Mouse (Mus musculus) hindbrain, embryonic 13.5 days (tissue): Measurements from ENCODE around the gene Utrn. TPM values are rescaled to one million over a fixed set of nuclear protein-coding genes. Genes with fewer than 3 reads are reported as not detected.

Source experiments
- ATAC-seq: fragments of 200-750 bp; cut with Nextera tagmentation; 2 replicates; pipeline ENCODE4 v1.8.0; 2017; ENCODE audit warnings: moderate TSS enrichment; ENCODE audit not compliant: low FRiP score
- H3K27ac ChIP-seq: fragments of 300-500 bp; sonication (generic); 2 replicates; pipeline ENCODE4 v1.5.1; 2015; ENCODE audit warnings: inconsistent platforms, mild to moderate bottlenecking, moderate library complexity
- H3K27me3 ChIP-seq: fragments of 300-500 bp; sonication (generic); 2 replicates; pipeline ENCODE4 v1.6.1; 2015; ENCODE audit warnings: mild to moderate bottlenecking, inconsistent platforms
- H3K36me3 ChIP-seq: fragments of 300-500 bp; sonication (generic); 2 replicates; pipeline ENCODE4 v1.6.1; 2015; ENCODE audit warnings: mild to moderate bottlenecking, inconsistent platforms
- H3K4me1 ChIP-seq: fragments of 300-500 bp; sonication (generic); replicated peaks from 2 replicates; pipeline ENCODE4 v1.6.1; 2015; ENCODE audit warnings: inconsistent platforms
- H3K4me2 ChIP-seq: fragments of 300-500 bp; sonication (generic); 2 replicates; pipeline ENCODE4 v1.6.1; 2015; ENCODE audit warnings: inconsistent platforms, mild to moderate bottlenecking, moderate library complexity
- H3K4me3 ChIP-seq: fragments of 300-500 bp; sonication (generic); 2 replicates; pipeline ENCODE4 v1.5.1; 2015; ENCODE audit warnings: mild to moderate bottlenecking, inconsistent platforms
- H3K9ac ChIP-seq: fragments of 300-500 bp; sonication (generic); 2 replicates; pipeline ENCODE4 v1.6.1; 2015; ENCODE audit warnings: mild to moderate bottlenecking, inconsistent platforms
- H3K9me3 ChIP-seq: fragments of 300-500 bp; sonication (generic); 2 replicates; pipeline ENCODE4 v1.6.1; 2016; ENCODE audit warnings: inconsistent platforms
- WGBS: fragments of 180-500 bp; shearing (Covaris S2); methylation state at CpG from one replicate; pipeline ENCODE4 v1.1.7; 2015; 5-methylcytosine and 5-hydroxymethylcytosine counted together
- polyA plus RNA-seq: library from polyadenylated mRNA; unstranded; fragments of >200 nt; fragmentation: Nextera tagmentation; extraction: Ambion mirVana; gene quantifications from 2 replicates; pipeline ENCODE4 v1.2.1, GENCODE M21; 2015

Utrn gene
- polyA plus RNA-seq, 1 experiment from 2014 or later, result 31.4 TPM

GRCm38 (mm10) chr10:12716657-12717327 lies 152.4 kb downstream of the Utrn start:
- no peak overlapping the region for H3K4me2 ChIP-seq
- WGBS, result 89% methylated on average over 5 of the region's 5 CpGs

GRCm38 (mm10) chr10:12713236-12713855 lies 155.8 kb downstream of the Utrn start:
- 93% methylated on average over 14 of the region's 14 CpGs for WGBS
- H3K27me3 ChIP-seq, result no peaks in the 10 kb centered on the region
- H3K4me2 ChIP-seq, result no peak overlapping the region
- no peak for ATAC-seq
- no peak overlapping the region for H3K4me3 ChIP-seq
- no peak overlapping the region for H3K27ac ChIP-seq
- H3K9me3 ChIP-seq, result no peaks in the 10 kb centered on the region
- no peak overlapping the region for H3K9ac ChIP-seq
- H3K4me1 ChIP-seq, result no peaks in the 10 kb centered on the region
- H3K36me3 ChIP-seq, result no peaks in the 10 kb centered on the region

More at GRCm38 (mm10) chr10:12716657-12717327, 152.4 kb downstream of the Utrn start:
- Histone ChIP-seq H3K9ac (no peak overlapping the region), H3K4me1 (no peaks in the 10 kb centered on the region), H3K27ac (no peak overlapping the region), H3K9me3 (no peaks in the 10 kb centered on the region), H3K27me3 (no peaks in the 10 kb centered on the region), H3K4me3 (no peak overlapping the region), H3K36me3 (no peaks in the 10 kb centered on the region)
- ATAC-seq, result no peak

GRCm38 (mm10) chr10:12711332-12711831 lies 157.8 kb downstream of the Utrn start:
- Histone ChIP-seq H3K4me3 (no peak overlapping the region), H3K27ac (no peak overlapping the region), H3K4me1 (no peaks in the 10 kb centered on the region), H3K27me3 (no peaks in the 10 kb centered on the region), H3K4me2 (no peak overlapping the region), H3K9me3 (no peaks in the 10 kb centered on the region), H3K36me3 (no peaks in the 10 kb centered on the region), H3K9ac (no peak overlapping the region)
- WGBS, result 41% methylated on average over 11 of the region's 11 CpGs
- no peak for ATAC-seq

GRCm38 (mm10) chr10:12706516-12706915 lies 162.6 kb downstream of the Utrn start:
- H3K9ac ChIP-seq, result no peak overlapping the region
- ATAC-seq, result no peak
- no peaks in the 10 kb centered on the region for H3K4me1 ChIP-seq
- H3K27ac ChIP-seq, result no peak overlapping the region
- H3K4me2 ChIP-seq, result no peak overlapping the region
- H3K9me3 ChIP-seq, result no peaks in the 10 kb centered on the region
- no peaks in the 10 kb centered on the region for H3K36me3 ChIP-seq
- H3K4me3 ChIP-seq, result no peak overlapping the region
- no peaks in the 10 kb centered on the region for H3K27me3 ChIP-seq
- 96% methylated on average over 2 of the region's 2 CpGs for WGBS

GRCm38 (mm10) chr10:12705990-12706389 lies 163.2 kb downstream of the Utrn start:
- Histone ChIP-seq H3K9ac (no peak overlapping the region), H3K9me3 (no peaks in the 10 kb centered on the region), H3K36me3 (no peaks in the 10 kb centered on the region), H3K27ac (no peak overlapping the region), H3K4me1 (no peaks in the 10 kb centered on the region), H3K27me3 (no peaks in the 10 kb centered on the region), H3K4me3 (no peak overlapping the region), H3K4me2 (no peak overlapping the region)
- no peak for ATAC-seq
- WGBS, result 81% methylated on average over 1 of the region's 1 CpGs

- Histone ChIP-seq H3K4me3 (no peak overlapping the region), H3K9me3 (no peaks in the 10 kb centered on the region), H3K27me3 (no peaks in the 10 kb centered on the region), H3K4me2 (no peak overlapping the region), H3K36me3 (no peaks in the 10 kb centered on the region), H3K4me1 (no peaks in the 10 kb centered on the region), H3K27ac (no peak overlapping the region), H3K9ac (no peak overlapping the region)
- no peak for ATAC-seq
- WGBS, result 64% methylated on average over 1 of the region's 1 CpGs
These were observed 164.9 kb downstream of the Utrn start for GRCm38 (mm10) chr10:12704290-12704689.

GRCm38 (mm10) chr10:12703526-12703925 lies 165.6 kb downstream of the Utrn start:
- 69% methylated on average over 3 of the region's 3 CpGs for WGBS
- ATAC-seq, result no peak

GRCm38 (mm10) chr10:12702140-12702539 lies 167.0 kb downstream of the Utrn start:
- no peak overlapping the region for H3K9ac ChIP-seq
- no peak overlapping the region for H3K4me2 ChIP-seq
- ATAC-seq, result no peak
- H3K9me3 ChIP-seq, result no peaks in the 10 kb centered on the region
- no peaks in the 10 kb centered on the region for H3K4me1 ChIP-seq
- no peak overlapping the region for H3K4me3 ChIP-seq
- no peak overlapping the region for H3K27ac ChIP-seq
- no peaks in the 10 kb centered on the region for H3K27me3 ChIP-seq
- WGBS, result 91% methylated on average over 4 of the region's 4 CpGs
- no peaks in the 10 kb centered on the region for H3K36me3 ChIP-seq

More at GRCm38 (mm10) chr10:12703526-12703925, 165.6 kb downstream of the Utrn start:
- Histone ChIP-seq H3K4me1 (no peaks in the 10 kb centered on the region), H3K4me2 (no peak overlapping the region), H3K9me3 (no peaks in the 10 kb centered on the region), H3K9ac (no peak overlapping the region), H3K27ac (no peak overlapping the region), H3K27me3 (no peaks in the 10 kb centered on the region), H3K36me3 (no peaks in the 10 kb centered on the region), H3K4me3 (no peak overlapping the region)

GRCm38 (mm10) chr10:12701694-12702093 lies 167.5 kb downstream of the Utrn start:
- no peak overlapping the region for H3K4me3 ChIP-seq
- no peaks in the 10 kb centered on the region for H3K9me3 ChIP-seq
- whole genome bisulfite sequencing, result 92% methylated on average over 7 of the region's 7 CpGs
- no peaks in the 10 kb centered on the region for H3K27me3 ChIP-seq
- no peaks in the 10 kb centered on the region for H3K4me1 ChIP-seq
- H3K9ac ChIP-seq, result no peak overlapping the region
- no peaks in the 10 kb centered on the region for H3K36me3 ChIP-seq
- no peak overlapping the region for H3K27ac ChIP-seq
- ATAC-seq, result no peak
- no peak overlapping the region for H3K4me2 ChIP-seq

DNA sequence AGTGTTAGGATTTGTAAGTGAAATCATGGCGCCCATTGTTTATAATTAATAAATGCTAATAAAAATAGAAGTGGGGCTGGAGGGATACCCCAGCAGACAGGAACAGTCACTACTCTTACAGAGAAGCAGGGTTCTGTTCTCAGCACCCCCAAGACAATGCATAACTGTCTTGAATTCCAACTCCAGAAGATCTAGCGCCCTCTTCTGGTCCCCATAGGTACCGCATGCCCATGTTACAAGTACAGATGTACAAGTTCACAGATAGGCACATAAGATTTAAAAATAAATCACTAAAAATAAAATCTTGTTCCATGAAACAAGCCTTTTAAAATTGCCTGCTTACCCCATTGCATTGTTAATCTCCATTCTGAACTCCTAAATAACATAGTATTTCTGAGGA lies 168.6 kb downstream of the Utrn start:
- Histone ChIP-seq H3K4me3 (no peak overlapping the region), H3K36me3 (no peaks in the 10 kb centered on the region), H3K27me3 (no peaks in the 10 kb centered on the region), H3K4me1 (no peaks in the 10 kb centered on the region), H3K9ac (no peak overlapping the region), H3K9me3 (no peaks in the 10 kb centered on the region), H3K27ac (no peak overlapping the region), H3K4me2 (no peak overlapping the region)
- ATAC-seq, result no peak
- WGBS, result 80% methylated on average over 3 of the region's 3 CpGs

DNA sequence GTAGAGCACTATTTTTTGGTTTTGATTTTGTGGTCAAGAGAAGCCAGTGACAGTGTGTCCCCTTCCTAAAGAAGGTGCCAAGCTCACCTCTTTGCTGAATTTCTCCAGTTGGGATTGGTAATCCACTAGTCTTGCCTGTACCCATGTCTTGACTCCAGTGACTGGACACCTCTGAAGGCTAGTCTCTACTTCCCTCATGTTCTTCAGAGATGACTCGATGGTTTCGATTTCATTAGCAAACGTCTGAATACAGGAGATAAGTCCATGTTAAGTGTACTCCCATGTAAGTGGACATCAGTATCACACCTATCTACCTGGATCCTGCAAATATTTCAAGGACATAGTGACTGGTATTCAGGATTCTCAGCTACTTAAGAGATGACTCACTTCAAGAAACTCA lies 171.3 kb downstream of the Utrn start:
- no peak overlapping the region for H3K4me2 ChIP-seq
- no peak overlapping the region for H3K9ac ChIP-seq
- no peak overlapping the region for H3K27ac ChIP-seq
- WGBS, result 95% methylated on average over 3 of the region's 3 CpGs
- no peak overlapping the region for H3K4me3 ChIP-seq
- H3K27me3 ChIP-seq, result no peaks in the 10 kb centered on the region
- no peak for ATAC-seq
- no peaks in the 10 kb centered on the region for H3K36me3 ChIP-seq
- H3K9me3 ChIP-seq, result no peaks in the 10 kb centered on the region
- H3K4me1 ChIP-seq, result no peaks in the 10 kb centered on the region

DNA sequence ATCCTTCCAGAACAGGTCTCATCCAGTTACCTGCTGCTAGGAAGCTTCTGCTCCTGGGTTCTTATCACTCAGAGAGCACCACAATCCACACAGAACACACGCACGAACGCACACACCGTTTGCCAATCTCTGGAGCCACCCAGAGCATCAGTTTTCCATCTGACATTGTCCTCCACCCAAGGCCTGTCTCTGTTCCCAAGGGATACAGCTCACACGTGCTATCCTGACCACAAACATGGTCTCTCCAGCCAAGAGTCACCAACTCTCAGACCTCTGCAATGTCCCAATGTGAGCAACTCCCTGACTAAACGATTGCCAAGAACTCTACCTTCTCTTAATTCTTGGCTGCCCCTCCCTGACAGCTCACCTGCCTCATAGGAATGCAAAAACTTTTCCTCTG lies 172.5 kb downstream of the Utrn start:
- no peak for ATAC-seq
- Histone ChIP-seq H3K4me2 (no peak overlapping the region), H3K27ac (no peak overlapping the region), H3K4me1 (no peaks in the 10 kb centered on the region), H3K9ac (no peak overlapping the region), H3K36me3 (no peaks in the 10 kb centered on the region), H3K4me3 (no peak overlapping the region), H3K27me3 (no peaks in the 10 kb centered on the region), H3K9me3 (no peaks in the 10 kb centered on the region)
- WGBS, result 90% methylated on average over 6 of the region's 6 CpGs

- no peak overlapping the region for H3K4me3 ChIP-seq
- no peak overlapping the region for H3K27ac ChIP-seq
- no peak for ATAC-seq
- 75% methylated on average over 6 of the region's 6 CpGs for WGBS
- H3K4me2 ChIP-seq, result no peak overlapping the region
- H3K36me3 ChIP-seq, result no peaks in the 10 kb centered on the region
- H3K4me1 ChIP-seq, result no peaks in the 10 kb centered on the region
- H3K9me3 ChIP-seq, result no peaks in the 10 kb centered on the region
- no peak overlapping the region for H3K9ac ChIP-seq
- no peaks in the 10 kb centered on the region for H3K27me3 ChIP-seq
These were observed 174.4 kb downstream of the Utrn start for GRCm38 (mm10) chr10:12694774-12695173.
